Mouse (Mus musculus): Measurements from ENCODE around the gene Sept8.
A peak's percentile ranks its signal among the peaks of the same experiment; 100 is the strongest.

Gene Sept8

GRCm38 (mm10) chr11:53495417-53495816 lies 23.6 kb upstream of the Sept8 start:
- peak in 1 of 2 experiments; percentile 31 for DNase-seq (ENCODE audit: low spot score in 2 of 2)

DNA sequence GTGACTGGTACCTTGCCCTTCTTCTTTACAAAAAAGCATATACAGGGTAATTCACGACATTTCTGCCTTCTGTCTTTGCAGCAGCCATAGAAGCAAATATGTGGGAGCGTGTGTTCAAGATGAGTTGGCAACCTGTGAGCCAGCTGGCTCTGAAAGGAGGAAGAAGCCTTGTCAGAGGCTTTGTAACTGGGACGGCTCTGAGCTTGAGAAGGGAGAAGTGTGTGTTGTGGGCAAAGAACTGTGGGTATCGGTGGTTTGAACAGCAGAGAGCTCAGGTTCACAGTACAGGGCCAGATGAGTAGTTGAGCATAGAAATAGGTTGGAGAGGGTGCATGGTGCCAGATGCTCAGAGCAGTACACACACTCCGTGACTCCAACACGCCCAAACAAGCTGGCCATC lies 22.1 kb upstream of the Sept8 start:
- no peak for DNase-seq (ENCODE audit: low spot score in 2 of 2)

DNA sequence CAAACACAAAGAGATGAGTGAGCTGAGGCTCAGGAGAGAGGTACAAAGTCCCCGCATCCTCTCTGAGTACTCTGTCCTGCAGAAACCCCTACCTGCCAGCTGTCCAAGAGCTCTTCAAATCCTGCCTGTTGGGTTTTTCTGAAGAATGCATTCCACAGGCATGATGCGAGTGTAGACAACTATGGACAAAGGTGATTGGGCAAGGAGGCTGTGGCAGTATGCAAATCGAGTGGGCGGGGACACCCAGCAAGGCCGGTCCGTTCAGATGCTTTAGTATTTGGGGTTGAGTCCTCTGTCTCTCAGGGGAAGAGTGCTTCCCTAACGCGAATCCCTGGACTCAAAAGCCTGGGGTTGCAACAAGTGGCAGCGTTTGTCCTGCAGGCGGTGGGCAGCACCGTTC lies 18.5 kb upstream of the Sept8 start:
- DNase-seq (ENCODE audit: low spot score in 2 of 2), result no peak

GRCm38 (mm10) chr11:53502039-53502765 lies 16.9 kb upstream of the Sept8 start:
- DNase-seq (ENCODE audit: low spot score in 2 of 2), result no peak

- DNase-seq (ENCODE audit: low spot score in 2 of 2), result no peak
Observed at GRCm38 (mm10) chr11:53503738-53504137, 15.3 kb upstream of the Sept8 start.

- DNase-seq (ENCODE audit: low spot score in 2 of 2), result no peak
Observed at GRCm38 (mm10) chr11:53504376-53504775, 14.7 kb upstream of the Sept8 start.

GRCm38 (mm10) chr11:53505026-53505663 lies 13.9 kb upstream of the Sept8 start:
- DNase-seq (ENCODE audit: low spot score in 2 of 2), result no peak

DNA sequence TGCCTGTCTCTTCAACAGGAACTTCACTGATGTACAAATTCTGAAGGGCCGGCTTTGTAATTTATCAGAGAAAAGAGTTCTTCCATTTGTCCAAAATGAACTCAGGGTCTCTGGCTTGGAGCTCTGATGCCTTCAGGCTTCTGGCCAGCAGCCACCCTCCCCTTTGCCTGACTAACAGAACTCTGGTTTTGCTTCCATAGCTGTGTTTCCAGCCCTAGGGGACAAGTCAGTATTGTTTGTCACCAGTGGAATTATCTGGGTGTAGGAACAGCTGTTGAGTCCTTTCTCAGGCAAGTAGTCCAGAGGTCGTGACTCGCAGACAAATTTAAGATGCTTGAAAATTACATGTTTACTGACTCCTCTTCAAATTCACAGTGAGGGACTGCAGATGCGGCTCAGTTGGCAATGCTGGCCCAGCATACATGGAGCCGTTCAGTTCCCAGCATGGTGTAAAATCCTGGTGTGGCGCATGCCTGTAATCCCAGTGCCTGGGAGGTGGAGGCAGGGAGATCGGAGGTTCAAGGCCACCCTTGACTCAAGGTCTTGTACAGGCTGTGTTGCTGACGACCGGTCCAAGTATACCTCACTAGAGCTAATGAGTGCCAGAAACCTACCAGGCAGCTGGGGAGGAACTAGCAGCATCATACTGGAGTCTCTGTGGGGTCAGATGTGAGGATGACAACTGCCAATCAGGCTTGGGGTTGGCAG lies 11.8 kb upstream of the Sept8 start:
- peak; percentile 52 to 69 for DNase-seq (ENCODE audit: low spot score in 2 of 2)

- peak; percentile 88 for DNase-seq (ENCODE audit: low spot score in 2 of 2)
Observed at GRCm38 (mm10) chr11:53508152-53508551, 10.9 kb upstream of the Sept8 start.

GRCm38 (mm10) chr11:53508591-53508990 lies 10.5 kb upstream of the Sept8 start:
- DNase-seq (ENCODE audit: low spot score in 2 of 2), result peak in 1 of 2 experiments; percentile 35

DNA sequence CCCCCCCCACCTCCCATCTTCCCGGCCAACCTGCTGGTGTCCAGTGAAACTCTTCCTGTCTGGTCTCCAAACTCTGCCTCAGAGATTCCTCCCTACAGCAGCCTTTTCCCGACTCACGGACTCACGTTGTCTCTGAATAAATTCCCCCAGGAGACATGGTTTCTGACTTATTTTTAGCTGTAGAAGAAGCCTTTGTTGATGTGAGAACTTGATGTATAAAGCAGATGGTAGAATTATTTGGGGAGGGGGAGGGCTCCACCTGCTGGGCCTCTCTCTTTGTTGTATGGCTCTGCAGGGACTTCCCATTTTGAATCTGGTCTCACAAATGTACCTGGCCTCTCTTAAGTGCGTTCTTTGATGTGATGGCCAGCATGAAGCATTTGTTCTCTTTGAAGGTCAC lies 8.7 kb upstream of the Sept8 start:
- DNase-seq (ENCODE audit: low spot score in 2 of 2), result peak; percentile 48 to 61

GRCm38 (mm10) chr11:53516775-53517627 lies 2.1 kb upstream of the Sept8 start:
- no peak for DNase-seq (ENCODE audit: low spot score in 2 of 2)

DNA sequence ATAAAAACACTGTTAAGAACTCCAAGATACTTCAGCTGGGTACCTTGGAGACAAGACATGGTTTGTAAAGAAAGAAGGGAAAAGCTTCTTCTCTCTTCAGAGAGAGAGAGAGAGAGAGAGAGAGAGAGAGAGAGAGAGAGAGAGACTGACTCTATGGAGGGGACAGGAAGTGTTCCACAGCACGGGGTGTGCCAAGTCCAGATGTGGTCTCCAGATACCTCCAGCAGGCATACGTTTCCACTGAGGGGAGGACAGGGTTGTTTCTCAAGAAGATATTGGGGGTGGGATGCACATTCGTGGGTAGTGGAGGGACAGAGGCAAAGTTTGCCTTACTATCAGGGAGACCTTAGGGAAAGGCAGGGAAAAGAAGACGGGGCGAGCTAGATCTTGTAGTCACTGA lies 298 bp upstream of the Sept8 start:
- no peak for DNase-seq (ENCODE audit: low spot score in 2 of 2)

DNA sequence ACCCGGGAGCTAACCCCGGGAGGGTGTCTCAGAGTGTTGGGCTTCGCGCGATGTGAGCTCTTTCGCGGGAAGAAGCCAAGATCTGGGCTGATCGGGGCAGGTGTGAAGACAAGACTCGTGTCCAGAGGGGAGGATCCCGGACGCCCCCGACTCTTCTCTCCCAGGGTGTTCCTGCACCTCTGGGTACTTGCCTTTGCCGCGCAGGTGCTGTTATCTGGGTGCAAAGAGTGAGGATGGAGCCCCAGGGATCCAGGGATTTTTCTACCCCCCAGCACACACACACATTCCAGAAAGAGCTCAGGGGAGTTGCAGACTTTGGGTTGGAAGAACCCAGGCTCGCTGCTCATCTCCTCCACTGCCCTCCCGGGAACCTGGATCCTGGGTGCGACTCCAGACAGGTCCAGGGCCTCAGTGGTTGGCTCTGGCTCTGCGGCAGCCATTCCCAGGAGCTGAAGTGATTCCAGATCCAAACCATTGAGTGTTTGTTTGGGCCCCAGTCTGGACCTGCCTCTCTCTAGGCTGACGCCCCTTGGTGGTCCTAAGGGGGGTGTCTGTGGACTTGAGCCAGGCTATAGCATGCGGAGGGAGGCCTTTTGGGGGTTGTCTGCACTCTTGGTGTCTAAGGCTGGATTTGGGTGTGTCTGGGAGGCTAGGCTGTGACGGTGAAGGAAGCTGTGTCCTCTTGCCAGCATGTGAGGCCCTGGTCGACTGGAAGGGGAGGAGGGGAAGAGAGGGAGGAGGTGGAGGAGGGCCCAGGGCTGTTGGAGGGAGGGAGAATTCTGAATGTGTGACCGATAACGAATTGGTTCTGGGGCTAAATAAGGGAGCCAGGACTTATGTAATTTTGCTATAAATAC lies 1.3 kb downstream of the Sept8 start:
- DNase-seq (ENCODE audit: low spot score in 2 of 2), result peak; percentile 84 to 85

GRCm38 (mm10) chr11:53521120-53521820 lies 2.2 kb downstream of the Sept8 start:
- no peak for DNase-seq (ENCODE audit: low spot score in 2 of 2)

- peak; percentile 67 to 70 for DNase-seq (ENCODE audit: low spot score in 2 of 2)
Observed at GRCm38 (mm10) chr11:53521821-53522131, 2.7 kb downstream of the Sept8 start.

- no peak for DNase-seq (ENCODE audit: low spot score in 2 of 2)
Observed at GRCm38 (mm10) chr11:53522362-53522761, 3.3 kb downstream of the Sept8 start.

DNA sequence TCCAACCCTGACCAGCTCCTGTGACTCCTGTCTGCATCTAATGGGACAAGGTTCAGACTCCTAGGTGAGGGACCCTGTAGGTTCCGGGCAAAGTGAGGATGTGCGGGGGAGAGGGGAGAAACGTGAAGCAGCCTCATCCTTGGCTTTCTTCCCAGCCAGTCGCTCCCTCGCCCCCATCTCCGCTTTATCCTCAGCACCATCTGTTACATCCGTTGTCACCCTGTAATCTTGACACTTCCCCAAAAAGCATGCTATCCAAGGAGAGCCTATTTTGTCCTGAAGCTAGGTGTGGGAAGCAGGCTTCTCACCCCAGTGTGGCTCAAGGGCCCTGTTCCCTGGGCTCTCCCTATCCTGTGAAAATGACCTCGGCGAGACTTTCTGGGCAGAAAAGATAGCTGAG lies 3.9 kb downstream of the Sept8 start:
- DNase-seq (ENCODE audit: low spot score in 2 of 2), result no peak

DNA sequence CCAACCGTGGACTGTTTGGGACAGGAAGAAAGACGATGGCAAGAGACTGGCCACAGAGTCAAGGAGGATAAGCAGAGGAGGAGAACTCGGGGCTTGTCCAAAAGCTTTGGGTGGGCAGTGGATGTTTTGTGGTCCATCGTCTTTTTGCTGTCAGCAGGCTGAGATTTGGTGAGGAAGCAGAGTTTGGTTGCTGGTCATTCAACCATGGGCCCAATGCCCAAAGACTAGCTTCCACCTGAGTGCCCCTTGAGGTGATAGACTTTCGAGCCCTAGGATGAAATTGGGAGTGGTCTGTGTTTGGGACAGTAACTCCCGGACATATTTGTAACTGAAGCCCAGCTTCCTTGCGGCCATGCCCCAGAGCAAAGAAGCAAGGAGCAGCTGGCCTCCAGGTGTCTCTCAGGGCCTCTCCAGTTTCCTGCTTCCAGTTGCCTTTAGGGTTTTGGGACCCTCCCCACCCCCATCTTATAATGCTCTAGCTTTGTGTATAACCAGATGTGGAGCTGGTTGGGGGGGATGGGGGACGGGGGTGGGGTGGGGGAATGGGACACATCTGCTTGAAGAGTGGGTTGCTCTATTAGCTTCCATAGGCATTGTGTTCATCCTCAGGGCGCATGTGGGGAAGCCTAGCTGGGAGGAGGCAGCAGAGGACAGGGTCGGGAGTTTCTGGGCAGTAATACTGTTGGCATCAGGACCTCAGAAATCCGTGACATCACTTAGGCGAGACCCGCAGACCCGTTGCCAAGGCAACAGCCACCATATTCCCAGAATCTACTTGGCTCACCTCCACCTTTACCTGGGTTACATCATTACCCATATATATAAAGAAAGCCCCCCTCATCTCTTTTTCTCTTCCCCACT lies 4.7 kb downstream of the Sept8 start:
- DNase-seq (ENCODE audit: low spot score in 2 of 2), result no peak

GRCm38 (mm10) chr11:53524905-53525304 lies 5.8 kb downstream of the Sept8 start:
- DNase-seq (ENCODE audit: low spot score in 2 of 2), result no peak

All from heart, adult 9 months (tissue).